Mouse (Mus musculus) hindlimb bud, embryonic 11.5 days (tissue): ENCODE results near the gene Fam213b.

Experiments
- DNase-seq: peaks from one replicate; pipeline ENCODE4 v3.0.0-alpha.2; 2012; ENCODE audit warnings: low read depth, low spot score; ENCODE audit errors: extremely low spot score

Gene Fam213b

GRCm38 (mm10) chr4:154925413-154925812 is 26.5 kb upstream of the Fam213b start:
- no peak for DNase-seq

GRCm38 (mm10) chr4:154922931-154923330 is 24.0 kb upstream of the Fam213b start:
- no peak for DNase-seq

- no peak for DNase-seq
These were observed 23.4 kb upstream of the Fam213b start for GRCm38 (mm10) chr4:154922291-154922690.

GRCm38 (mm10) chr4:154916662-154917061 is 17.7 kb upstream of the Fam213b start:
- DNase-seq, result no peak

GRCm38 (mm10) chr4:154915286-154915685 is 16.4 kb upstream of the Fam213b start:
- DNase-seq, result no peak

GRCm38 (mm10) chr4:154914707-154915106 is 15.8 kb upstream of the Fam213b start:
- DNase-seq, result no peak

- DNase-seq, result no peak
These were observed 15.3 kb upstream of the Fam213b start for GRCm38 (mm10) chr4:154914252-154914651.

- no peak for DNase-seq
These were observed 14.9 kb upstream of the Fam213b start for GRCm38 (mm10) chr4:154913845-154914244.

GRCm38 (mm10) chr4:154911644-154912043 is 12.7 kb upstream of the Fam213b start:
- no peak for DNase-seq

- no peak for DNase-seq
These were observed 11.9 kb upstream of the Fam213b start for GRCm38 (mm10) chr4:154910606-154911522.

GRCm38 (mm10) chr4:154908490-154908889 is 9.6 kb upstream of the Fam213b start:
- DNase-seq, result no peak

- no peak for DNase-seq
These were observed 8.9 kb upstream of the Fam213b start for GRCm38 (mm10) chr4:154907833-154908232.

GRCm38 (mm10) chr4:154904185-154905071 is 5.5 kb upstream of the Fam213b start:
- DNase-seq, result peak; percentile 76

- DNase-seq, result no peak
These were observed 3.4 kb upstream of the Fam213b start for GRCm38 (mm10) chr4:154902371-154902770.

- no peak for DNase-seq
These were observed 1.1 kb downstream of the Fam213b start for GRCm38 (mm10) chr4:154897676-154898465.

GRCm38 (mm10) chr4:154895549-154895948 is 3.4 kb downstream of the Fam213b start:
- no peak for DNase-seq

- DNase-seq, result no peak
These were observed 8.0 kb downstream of the Fam213b start for GRCm38 (mm10) chr4:154890887-154891286.

GRCm38 (mm10) chr4:154887593-154888250 is 11.2 kb downstream of the Fam213b start:
- DNase-seq, result no peak

- DNase-seq, result no peak
These were observed 11.9 kb downstream of the Fam213b start for GRCm38 (mm10) chr4:154886876-154887592.

- no peak for DNase-seq
These were observed 13.5 kb downstream of the Fam213b start for GRCm38 (mm10) chr4:154885416-154885815.
